Comparison of ENCODE assay signal across 8 mouse cellular contexts in genomic region chr7:46840787-46841525, GRCm38 (mm10). TPM values are rescaled to one million over a fixed set of nuclear protein-coding genes. Genes with fewer than 3 reads are reported as not detected.
DNase-seq lines count a peak whose midpoint lies in the region; ATAC-seq and TF ChIP-seq lines count a peak whose summit lies in the region.

TSS of gene Ldha (plus strand) at chr7:46841475.

- H3K4me2 ChIP-seq in midbrain, embryonic 12.5 days (replicated peaks) = no peak within 1 kb of the TSS

- no peak for TF ChIP-seq CTCF in bone marrow, adult 2 months (IDR thresholded peaks at IDR 0.05; ENCODE audit: control insufficient read depth, insufficient read depth, low read length)

- H3K9me3 ChIP-seq in midbrain, embryonic 12.5 days = no peaks in the 10 kb centered on the region

- H3K4me3 ChIP-seq in bone marrow, adult 2 months (replicated peaks; ENCODE audit: control insufficient read depth, low read depth, low read length) = no peak within 1 kb of the TSS
- no peak within 1 kb of the TSS for H3K4me3 ChIP-seq in midbrain, embryonic 12.5 days

- no peak for ATAC-seq in midbrain, embryonic 12.5 days (ENCODE audit: low FRiP score, low read depth)

- no peak for DNase-seq in layer of hippocampus, adult 18-20 months (ENCODE audit: low spot score in 2 of 2)
- no peak for DNase-seq in layer of hippocampus, adult 9-11 months
- no peak for DNase-seq in gastrocnemius, postnatal 4 days (ENCODE audit: low spot score in 2 of 2)
- DNase-seq in large intestine, adult 2 months (ENCODE audit: low read depth, low spot score) = no peak
- no peak for DNase-seq in MN1 (ENCODE audit: low spot score)
- DNase-seq in kidney, postnatal 10 days = no peak

- peak within 1 kb of the TSS; percentile 77 for H3K27ac ChIP-seq in bone marrow, adult 2 months (ENCODE audit: control insufficient read depth, insufficient read depth, low read depth, low read length, poor library complexity)
- no peak within 1 kb of the TSS for H3K27ac ChIP-seq in midbrain, embryonic 12.5 days (replicated peaks)

- peaks cover 23% of the 10 kb centered on the region for H3K27me3 ChIP-seq in midbrain, embryonic 12.5 days

- WGBS in bone marrow, adult 2 months = 48% methylated on average over 6 of the region's 6 CpGs
- 66% methylated on average over 6 of the region's 6 CpGs for WGBS in large intestine, adult 2 months
- WGBS in midbrain, embryonic 12.5 days = 28% methylated on average over 6 of the region's 6 CpGs

- no peak for TF ChIP-seq POLR2A in bone marrow, adult 2 months (IDR thresholded peaks at IDR 0.05; ENCODE audit: borderline replicate concordance, control insufficient read depth, low read depth, low read length)

- H3K36me3 ChIP-seq in midbrain, embryonic 12.5 days = no peaks in the 10 kb centered on the region

- no peak within 1 kb of the TSS for H3K9ac ChIP-seq in midbrain, embryonic 12.5 days (replicated peaks)

- peaks cover 11% of the 10 kb centered on the region for H3K4me1 ChIP-seq in bone marrow, adult 2 months (ENCODE audit: control insufficient read depth, insufficient read depth, low read length)
- peaks cover 20% of the 10 kb centered on the region for H3K4me1 ChIP-seq in midbrain, embryonic 12.5 days

RNA-seq across cellular contexts. Expression of gene Ldha, which starts in this region (rescaled TPM):
- 100 to 1,000 TPM; 296 to 308 TPM for total RNA-seq in layer of hippocampus, adult 18-20 months (2021)
- polyA plus RNA-seq in bone marrow, adult 2 months (2011; ENCODE audit: insufficient read depth, insufficient read length, low replicate concordance, missing spikeins) = 177 and 332 TPM in 2 replicates
- 1,000 to 10,000 TPM; 1,563 to 1,575 TPM for total RNA-seq in gastrocnemius, postnatal 4 days (2021)
- 1,305 and 1,564 TPM in 2 replicates for polyA plus RNA-seq in large intestine, adult 2 months (2012; rRNA removed)
- polyA plus RNA-seq in midbrain, embryonic 12.5 days (2016; fragmentation: Nextera tagmentation; extraction: Ambion mirVana) = 802 and 809 TPM in 2 replicates

Comparison
In these comparisons a context has a peak if more than half of its experiments do, and no peak if none do; other contexts are left out.
1. RNA of gene Ldha (total RNA-seq): 1,563 to 1,575 TPM in gastrocnemius, postnatal 4 days; 296 to 308 TPM in layer of hippocampus, adult 18-20 months; every median in the first group is over 4 times any median in the second.